Mouse (Mus musculus): ENCODE measurements around the gene Gart. TPM values are rescaled to one million over a fixed set of nuclear protein-coding genes. Genes with fewer than 3 reads are reported as not detected.

Gart gene
- polyA plus RNA-seq, 1 experiment from 2014 or later: 129 TPM

- DNase-seq (peak; percentile 13), ATAC-seq (ENCODE audit: insufficient read depth) (no peak)
- H3K27me3 ChIP-seq (ENCODE audit: insufficient read depth, low read length): no peaks in the 10 kb centered on the region
- no peak for TF ChIP-seq CTCF (IDR thresholded peaks at IDR 0.05; ENCODE audit: low read depth)
- no peak overlapping the region for H3K27ac ChIP-seq (ENCODE audit: low read depth)
- 62% methylated on average over 9 of the region's 9 CpGs for WGBS
- no peak overlapping the region for H3K4me3 ChIP-seq (ENCODE audit: low read depth, low read length)
- H3K9me3 ChIP-seq (ENCODE audit: low read depth, low read length): no peaks in the 10 kb centered on the region
- H3K4me1 ChIP-seq (ENCODE audit: insufficient read depth): no peaks in the 10 kb centered on the region
- H3K4me2 ChIP-seq: no peak overlapping the region
- H3K9ac ChIP-seq: no peak overlapping the region
- no peaks in the 10 kb centered on the region for H3K36me3 ChIP-seq (ENCODE audit: insufficient read depth)
Measured at GRCm38 (mm10) chr16:91609501-91610245, 37.1 kb downstream of the Gart start.

GRCm38 (mm10) chr16:91606958-91607357 is 39.8 kb downstream of the Gart start:
- H3K27me3 ChIP-seq (ENCODE audit: insufficient read depth, low read length): no peaks in the 10 kb centered on the region
- no peak overlapping the region for H3K9ac ChIP-seq
- DNase-seq: no peak
- H3K27ac ChIP-seq (ENCODE audit: low read depth): no peak overlapping the region
- no peaks in the 10 kb centered on the region for H3K9me3 ChIP-seq (ENCODE audit: low read depth, low read length)
- no peaks in the 10 kb centered on the region for H3K36me3 ChIP-seq (ENCODE audit: insufficient read depth)
- WGBS: 88% methylated on average over 8 of the region's 8 CpGs
- no peak overlapping the region for H3K4me3 ChIP-seq (ENCODE audit: low read depth, low read length)
- H3K4me1 ChIP-seq (ENCODE audit: insufficient read depth): no peaks in the 10 kb centered on the region
- ATAC-seq (ENCODE audit: insufficient read depth): no peak
- no peak for TF ChIP-seq CTCF (IDR thresholded peaks at IDR 0.05; ENCODE audit: low read depth)
- no peak overlapping the region for H3K4me2 ChIP-seq

DNA sequence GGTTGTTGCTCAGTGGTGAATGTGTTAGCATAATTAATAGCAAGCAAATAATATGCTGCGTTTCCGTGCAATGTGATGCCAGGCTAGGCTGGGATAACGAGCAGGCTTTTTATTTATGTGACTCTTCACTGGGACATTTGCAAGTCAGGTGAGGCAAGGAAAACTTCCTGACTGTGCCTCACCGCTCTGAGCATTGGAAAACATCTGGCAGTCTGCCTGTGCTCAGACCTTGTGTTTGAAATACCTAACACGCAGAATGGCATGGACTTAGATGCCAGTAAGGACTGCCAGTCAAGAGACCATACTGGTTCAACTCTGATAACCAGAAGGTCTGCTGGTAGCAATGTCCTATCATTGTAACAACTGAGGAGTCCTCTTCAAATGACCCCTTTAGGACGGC is 41.6 kb downstream of the Gart start:
- Histone ChIP-seq H3K4me2 (no peak overlapping the region), H3K4me1 (ENCODE audit: insufficient read depth) (no peaks in the 10 kb centered on the region), H3K4me3 (ENCODE audit: low read depth, low read length) (no peak overlapping the region), H3K27ac (ENCODE audit: low read depth) (no peak overlapping the region), H3K9ac (no peak overlapping the region), H3K36me3 (ENCODE audit: insufficient read depth) (no peaks in the 10 kb centered on the region), H3K9me3 (ENCODE audit: low read depth, low read length) (no peaks in the 10 kb centered on the region), H3K27me3 (ENCODE audit: insufficient read depth, low read length) (no peaks in the 10 kb centered on the region)
- ATAC-seq (ENCODE audit: insufficient read depth) (no peak), DNase-seq (no peak)
- 79% methylated on average over 6 of the region's 6 CpGs for WGBS
- no peak for TF ChIP-seq CTCF (IDR thresholded peaks at IDR 0.05; ENCODE audit: low read depth)

- H3K27ac ChIP-seq (ENCODE audit: low read depth): no peak overlapping the region
- no peaks in the 10 kb centered on the region for H3K27me3 ChIP-seq (ENCODE audit: insufficient read depth, low read length)
- H3K4me1 ChIP-seq (ENCODE audit: insufficient read depth): peaks cover 2% of the 10 kb centered on the region; the same call in 1 of the 2 replicates
- 48% methylated on average over 9 of the region's 9 CpGs for WGBS
- no peak overlapping the region for H3K9ac ChIP-seq
- ATAC-seq (ENCODE audit: insufficient read depth) (no peak), DNase-seq (no peak)
- no peaks in the 10 kb centered on the region for H3K36me3 ChIP-seq (ENCODE audit: insufficient read depth)
- no peak for TF ChIP-seq CTCF (IDR thresholded peaks at IDR 0.05; ENCODE audit: low read depth)
- no peak overlapping the region for H3K4me3 ChIP-seq (ENCODE audit: low read depth, low read length)
- H3K9me3 ChIP-seq (ENCODE audit: low read depth, low read length): no peaks in the 10 kb centered on the region
- H3K4me2 ChIP-seq: no peak overlapping the region
Measured at GRCm38 (mm10) chr16:91601693-91602092, 45.1 kb downstream of the Gart start.

DNA sequence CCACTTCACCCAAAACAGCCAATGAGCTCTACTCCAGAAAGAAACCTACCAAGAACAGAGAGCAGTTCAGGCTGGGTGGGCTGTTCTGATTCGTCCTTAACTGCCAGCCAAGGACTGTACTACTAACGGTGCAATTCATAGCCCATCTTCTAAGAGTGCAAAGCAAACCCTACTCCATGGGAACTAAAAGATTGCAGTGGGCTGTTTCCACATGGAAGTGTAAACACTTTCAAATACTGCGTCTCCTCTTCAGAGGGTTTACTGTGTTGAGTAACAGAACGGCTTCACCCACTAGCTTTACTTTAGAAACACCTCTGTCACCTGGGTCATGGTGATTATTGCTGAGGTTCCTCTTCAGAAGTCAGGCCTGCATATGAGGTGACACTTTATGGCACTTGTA is 45.7 kb downstream of the Gart start:
- Histone ChIP-seq H3K9ac (no peak overlapping the region), H3K36me3 (ENCODE audit: insufficient read depth) (no peaks in the 10 kb centered on the region), H3K27me3 (ENCODE audit: insufficient read depth, low read length) (no peaks in the 10 kb centered on the region), H3K27ac (ENCODE audit: low read depth) (no peak overlapping the region), H3K4me2 (no peak overlapping the region), H3K9me3 (ENCODE audit: low read depth, low read length) (no peaks in the 10 kb centered on the region), H3K4me1 (ENCODE audit: insufficient read depth) (peaks cover 7% of the 10 kb centered on the region), H3K4me3 (ENCODE audit: low read depth, low read length) (no peak overlapping the region)
- DNase-seq: no peak
- TF ChIP-seq CTCF (IDR thresholded peaks at IDR 0.05; ENCODE audit: low read depth): no peak
- ATAC-seq (ENCODE audit: insufficient read depth): no peak
- WGBS: 42% methylated on average over 4 of the region's 4 CpGs

GRCm38 (mm10) chr16:91599242-91599641 is 47.5 kb downstream of the Gart start:
- peaks cover 7% of the 10 kb centered on the region for H3K4me1 ChIP-seq (ENCODE audit: insufficient read depth)
- no peaks in the 10 kb centered on the region for H3K27me3 ChIP-seq (ENCODE audit: insufficient read depth, low read length)
- ATAC-seq (ENCODE audit: insufficient read depth): no peak
- H3K9me3 ChIP-seq (ENCODE audit: low read depth, low read length): no peaks in the 10 kb centered on the region
- DNase-seq: no peak
- no peak overlapping the region for H3K4me3 ChIP-seq (ENCODE audit: low read depth, low read length)
- peak; percentile 38 for TF ChIP-seq CTCF (IDR thresholded peaks at IDR 0.05; ENCODE audit: low read depth)
- H3K9ac ChIP-seq: no peak overlapping the region
- H3K4me2 ChIP-seq: no peak overlapping the region
- no peak overlapping the region for H3K27ac ChIP-seq (ENCODE audit: low read depth)
- H3K36me3 ChIP-seq (ENCODE audit: insufficient read depth): no peaks in the 10 kb centered on the region

DNA sequence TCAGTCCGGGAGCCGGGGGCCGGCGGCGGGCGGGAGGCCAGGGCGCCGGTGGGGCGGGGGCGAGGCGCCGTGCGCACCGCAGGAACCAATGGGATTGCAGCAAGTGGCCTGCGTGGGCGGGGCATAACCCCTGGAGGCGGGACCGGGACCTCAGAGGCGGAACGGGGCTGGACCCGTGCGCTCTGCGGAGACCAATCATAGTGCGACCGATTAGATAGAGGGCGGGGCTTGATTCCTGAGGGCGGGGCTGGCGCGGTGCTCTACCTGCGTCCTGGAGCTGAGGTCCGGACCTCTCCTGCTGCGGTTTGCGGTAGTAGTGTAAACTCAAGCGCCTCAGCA is 49.1 kb downstream of the Gart start, which contains the start of gene Tmem50b:
Tmem50b (minus strand) TSS at position 129 of the 339 bp plus-strand sequence.
- no peaks in the 10 kb centered on the region for H3K9me3 ChIP-seq (ENCODE audit: low read depth, low read length)
- H3K4me3 ChIP-seq (ENCODE audit: low read depth, low read length): peak within 1 kb of the TSS; percentile 81
- peak within 1 kb of the TSS; percentile 74 for H3K9ac ChIP-seq
- no peaks in the 10 kb centered on the region for H3K27me3 ChIP-seq (ENCODE audit: insufficient read depth, low read length)
- DNase-seq (peak; percentile 99), ATAC-seq (ENCODE audit: insufficient read depth) (peak; percentile 99)
- 1% methylated on average over 34 of the region's 34 CpGs for WGBS
- no peaks in the 10 kb centered on the region for H3K36me3 ChIP-seq (ENCODE audit: insufficient read depth)
- no peak within 1 kb of the TSS for H3K27ac ChIP-seq (ENCODE audit: low read depth)
- H3K4me2 ChIP-seq: peak within 1 kb of the TSS; percentile 87
- peaks cover 7% of the 10 kb centered on the region for H3K4me1 ChIP-seq (ENCODE audit: insufficient read depth)
- no peak for TF ChIP-seq CTCF (IDR thresholded peaks at IDR 0.05; ENCODE audit: low read depth)

All from lung, embryonic 14.5 days (tissue).